Mouse (Mus musculus) left cerebral cortex, adult 18-20 months (tissue): ENCODE measurements around the gene Arl15. TPM values are rescaled to one million over a fixed set of nuclear protein-coding genes. Genes with fewer than 3 reads are reported as not detected.

Source experiments
- DNase-seq, 2 experiments: peaks; one replicate each; pipeline ENCODE4 v3.0.0; 2021 to 2022; ENCODE audit warnings: low spot score in 2 of 2, mixed read lengths in 1 of 2
- total RNA-seq, 2 experiments: library from RNA; stranded (reverse); gene quantifications; 2 replicates each; pipeline ENCODE4 v1.2.3; 2021

Arl15 gene
- total RNA-seq, 2 experiments from 2014 or later = 35.5 to 37.7 TPM

DNA sequence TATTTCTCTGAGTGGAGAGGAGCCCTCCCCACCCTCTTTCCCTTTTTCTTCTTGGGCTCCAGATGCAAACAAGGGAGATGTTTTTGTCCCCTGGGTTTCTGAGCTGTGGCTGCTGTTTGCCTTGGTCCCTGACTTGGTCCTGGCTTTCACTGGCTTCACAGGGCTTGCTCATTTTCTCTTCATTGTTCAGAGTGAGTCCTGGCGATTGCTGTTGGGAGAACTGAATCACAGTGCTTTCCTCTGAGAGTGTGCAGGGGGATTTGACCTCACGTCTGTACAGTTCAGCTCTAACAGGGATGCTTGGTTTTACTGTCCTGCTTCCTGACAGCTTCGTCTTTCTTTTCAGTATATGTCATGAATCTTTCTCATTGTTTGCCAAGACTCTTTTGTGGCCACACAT, 254.4 kb downstream of the Arl15 start:
- DNase-seq = no peak

DNA sequence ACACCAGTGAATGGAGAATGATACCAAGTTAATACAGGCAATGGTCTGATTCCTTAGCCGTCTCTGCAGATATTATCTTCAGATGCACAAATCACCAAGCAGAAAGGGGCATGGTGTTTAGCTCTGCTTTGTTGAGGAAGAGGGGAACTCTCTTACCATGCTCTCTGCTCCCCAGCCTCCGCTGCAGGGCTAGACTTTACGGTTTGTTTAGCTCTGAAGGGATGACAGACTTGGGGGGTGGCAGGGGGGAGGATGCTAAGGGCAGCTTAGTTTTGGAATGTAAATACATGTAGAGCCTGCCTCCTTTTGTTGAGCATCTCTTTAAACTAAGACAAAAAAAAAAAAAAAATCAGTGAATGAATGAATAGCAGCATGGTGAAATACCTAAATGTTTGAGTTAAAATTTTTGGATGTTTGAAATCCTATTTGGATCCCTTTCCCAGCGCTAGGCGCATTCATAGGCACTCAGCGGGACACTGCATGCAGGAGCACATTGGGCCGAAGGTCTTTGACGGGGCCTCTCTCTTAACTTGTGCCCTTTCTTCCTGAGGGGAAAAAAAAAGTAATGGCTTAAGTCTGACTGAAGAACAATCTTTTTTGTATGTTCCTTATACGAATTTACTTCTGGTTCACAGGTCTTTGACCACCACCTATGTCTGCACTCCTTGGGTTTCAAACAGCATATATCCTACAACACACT, 257.0 kb downstream of the Arl15 start:
- DNase-seq = no peak

DNA sequence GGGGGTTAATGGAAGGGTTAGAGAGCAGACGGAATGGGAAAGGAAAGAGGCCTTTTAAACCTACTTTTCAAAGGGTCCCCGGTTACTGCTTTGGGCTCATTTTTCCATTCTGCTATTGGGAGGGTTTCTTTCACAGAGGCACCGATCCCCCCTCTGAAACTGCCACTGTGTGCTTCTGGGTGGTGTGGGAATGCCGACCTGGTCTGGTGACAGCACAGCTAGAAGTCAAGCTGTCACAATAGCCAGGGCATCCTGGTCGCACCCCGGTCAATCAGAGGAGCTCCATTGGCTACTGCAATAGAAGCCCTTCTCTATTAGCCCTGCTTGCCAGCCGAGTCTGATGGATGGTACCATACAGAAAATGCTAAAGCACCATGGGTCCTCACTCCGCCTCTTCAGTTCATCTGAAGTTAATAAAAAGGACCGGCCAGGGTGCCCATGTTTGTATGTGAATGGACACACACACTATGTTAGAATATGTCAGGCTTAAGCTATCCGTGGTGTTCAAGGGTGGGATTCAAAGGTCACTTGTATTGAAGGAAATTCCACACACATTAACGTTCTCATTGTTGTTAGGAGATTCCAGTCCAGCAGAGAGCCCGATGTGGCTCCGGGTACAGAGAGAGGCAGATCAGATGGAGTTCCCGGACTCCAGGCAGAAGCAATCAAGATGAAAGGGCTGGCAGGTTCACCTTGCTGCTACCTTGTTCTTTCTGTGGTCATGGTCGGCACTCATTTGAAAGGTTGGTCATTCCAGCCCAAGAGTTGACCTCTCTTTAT, 258.3 kb downstream of the Arl15 start:
- no peak for DNase-seq

- no peak for DNase-seq
Observed at GRCm38 (mm10) chr13:114053261-114053660, 259.0 kb downstream of the Arl15 start.

DNA sequence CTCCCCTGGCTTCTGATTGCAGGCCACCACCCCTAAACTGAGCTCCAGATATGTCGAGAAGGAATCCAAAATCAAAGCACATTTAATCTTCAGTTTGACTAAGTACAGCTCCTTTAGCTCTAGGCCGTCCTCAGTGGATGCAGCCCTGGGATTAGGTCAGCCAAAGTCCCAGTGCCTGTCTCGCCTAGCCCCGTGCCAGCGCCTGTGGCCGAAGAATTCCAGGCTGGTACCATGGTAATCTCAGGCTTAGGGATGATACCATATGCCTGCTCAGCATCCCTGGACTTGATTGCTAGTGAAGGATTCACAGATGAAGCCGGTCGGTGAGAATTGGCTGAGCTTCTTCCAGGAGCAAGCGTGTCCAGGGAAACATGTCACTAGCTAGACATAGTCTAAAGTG, 261.4 kb downstream of the Arl15 start:
- DNase-seq = no peak

DNA sequence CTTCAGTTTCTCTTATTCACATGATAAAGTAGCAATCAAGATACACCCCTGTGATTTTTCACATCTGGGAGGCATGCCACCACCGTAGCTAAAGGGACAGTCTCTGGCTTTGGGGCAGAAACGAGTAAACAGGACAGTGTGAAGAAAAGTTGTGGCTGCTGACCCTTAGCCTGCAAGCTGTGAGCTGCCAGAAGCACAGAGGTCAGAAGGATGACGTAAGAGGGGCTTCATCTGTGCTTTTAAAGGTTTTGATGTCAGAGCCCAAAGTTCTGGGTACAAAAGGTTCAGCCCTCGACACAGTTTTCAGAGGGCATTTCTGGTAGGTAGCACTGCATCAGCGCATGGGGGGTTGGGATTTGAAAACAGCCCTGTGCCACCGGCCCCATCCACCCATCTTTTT, 266.0 kb downstream of the Arl15 start:
- DNase-seq = no peak

- no peak for DNase-seq
Observed at GRCm38 (mm10) chr13:114061234-114061633, 266.9 kb downstream of the Arl15 start.

- no peak for DNase-seq
Observed at GRCm38 (mm10) chr13:114064069-114064468, 269.8 kb downstream of the Arl15 start.

- DNase-seq = no peak
Observed at GRCm38 (mm10) chr13:114065012-114065411, 270.7 kb downstream of the Arl15 start.

- no peak for DNase-seq
Observed at GRCm38 (mm10) chr13:114068421-114068820, 274.1 kb downstream of the Arl15 start.

- no peak for DNase-seq
Observed at GRCm38 (mm10) chr13:114071439-114071838, 277.1 kb downstream of the Arl15 start.

DNA sequence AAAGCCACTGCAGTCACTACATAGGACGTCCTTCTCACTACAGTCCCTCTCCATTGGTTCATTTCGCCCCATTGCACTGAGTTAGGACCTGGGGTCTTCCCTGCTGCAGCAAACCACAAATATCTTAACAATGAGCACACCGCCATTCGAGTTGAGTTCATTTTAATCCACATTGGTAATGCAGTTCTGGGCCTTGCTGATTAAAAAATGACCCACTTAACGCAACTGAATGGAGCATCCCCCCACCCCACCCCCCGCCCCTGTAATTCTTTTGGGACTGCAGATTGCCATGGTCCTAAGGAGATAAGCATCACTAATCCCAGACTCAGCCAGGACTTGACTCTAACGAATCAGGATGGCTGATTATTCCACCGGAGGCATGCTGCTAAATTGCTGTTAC, 280.2 kb downstream of the Arl15 start:
- DNase-seq = no peak

DNA sequence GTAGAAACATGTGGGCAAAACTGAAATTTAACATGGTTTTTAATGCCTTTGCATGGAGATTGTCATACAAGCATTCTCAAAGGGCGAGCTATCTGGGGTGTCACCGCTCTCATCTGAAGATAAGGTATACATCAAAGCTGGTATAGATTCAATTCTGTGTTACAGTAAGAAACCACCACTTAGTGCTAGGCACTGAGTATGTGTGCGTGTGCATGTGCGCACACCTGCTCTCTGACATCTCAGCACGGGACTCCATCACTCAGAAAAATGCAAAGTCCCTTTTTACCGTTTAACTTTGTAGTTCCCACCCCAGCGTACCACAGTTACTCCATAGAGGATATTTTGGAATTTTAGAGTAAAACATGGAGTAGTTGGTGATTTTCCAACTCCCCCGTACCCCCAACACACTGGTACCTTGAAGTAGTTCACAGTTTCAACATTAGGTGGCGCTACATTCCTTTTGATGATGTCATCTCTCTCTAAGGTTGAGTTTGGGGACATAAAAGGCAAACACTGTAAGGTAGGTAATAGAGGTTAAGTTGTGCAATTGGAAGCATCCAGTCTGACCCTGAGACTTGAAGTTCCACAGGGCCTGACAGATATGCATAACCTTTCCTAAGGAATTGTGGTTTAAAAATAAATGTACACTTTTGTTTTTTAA, 281.5 kb downstream of the Arl15 start:
- DNase-seq = peak; percentile 24 to 63

GRCm38 (mm10) chr13:114077181-114077580, 282.9 kb downstream of the Arl15 start:
- DNase-seq = no peak

- no peak for DNase-seq
Observed at GRCm38 (mm10) chr13:114077584-114078270, 283.4 kb downstream of the Arl15 start.

GRCm38 (mm10) chr13:114078851-114079250, 284.5 kb downstream of the Arl15 start:
- DNase-seq = no peak

GRCm38 (mm10) chr13:114079751-114080150, 285.4 kb downstream of the Arl15 start:
- DNase-seq = no peak

DNA sequence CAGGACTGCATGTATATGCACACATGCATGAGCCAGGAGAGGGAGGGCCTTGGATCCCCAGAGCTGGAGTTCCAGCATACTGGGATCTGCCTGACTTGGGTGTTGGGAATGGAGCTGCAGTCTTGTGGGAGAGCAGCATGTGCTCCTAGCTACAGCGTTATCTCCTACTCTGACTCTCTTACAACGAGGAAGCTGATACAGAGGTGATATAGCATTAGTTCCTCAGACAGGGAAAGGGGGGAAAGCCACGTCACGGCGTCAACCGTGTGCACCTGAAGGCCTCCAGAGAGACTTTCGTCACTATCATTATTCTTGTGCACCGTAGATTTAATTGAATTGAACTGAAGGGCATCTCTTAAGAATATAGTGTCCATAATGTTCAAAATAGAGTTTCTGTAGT, 286.2 kb downstream of the Arl15 start:
- no peak for DNase-seq

DNA sequence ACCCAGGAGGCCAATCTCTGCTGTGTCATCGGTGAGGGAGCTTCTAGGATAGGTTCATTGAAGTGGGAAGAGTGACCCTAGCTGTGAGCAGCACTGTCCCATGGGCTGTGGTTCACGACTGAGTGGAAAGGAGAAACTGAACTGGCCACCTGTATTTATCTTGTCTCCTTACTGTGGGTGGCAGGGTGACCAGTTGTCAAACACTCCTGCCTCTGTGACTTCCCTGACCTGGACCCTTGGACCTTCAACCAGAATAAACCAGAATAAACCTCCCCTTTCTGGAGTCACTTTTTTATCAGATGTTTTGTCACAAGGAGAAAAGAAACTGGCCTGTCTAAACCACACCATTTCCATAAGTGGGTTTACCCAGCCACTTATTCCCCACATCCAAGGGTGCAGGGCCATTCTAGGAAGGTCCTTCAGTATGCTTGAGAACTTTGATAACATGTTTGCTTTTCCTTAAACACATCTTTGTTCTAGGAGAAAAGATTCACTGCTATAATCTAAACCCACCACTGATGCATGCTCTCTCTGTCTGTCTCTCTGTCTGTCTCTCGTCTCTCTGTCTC, 289.3 kb downstream of the Arl15 start:
- no peak for DNase-seq

DNA sequence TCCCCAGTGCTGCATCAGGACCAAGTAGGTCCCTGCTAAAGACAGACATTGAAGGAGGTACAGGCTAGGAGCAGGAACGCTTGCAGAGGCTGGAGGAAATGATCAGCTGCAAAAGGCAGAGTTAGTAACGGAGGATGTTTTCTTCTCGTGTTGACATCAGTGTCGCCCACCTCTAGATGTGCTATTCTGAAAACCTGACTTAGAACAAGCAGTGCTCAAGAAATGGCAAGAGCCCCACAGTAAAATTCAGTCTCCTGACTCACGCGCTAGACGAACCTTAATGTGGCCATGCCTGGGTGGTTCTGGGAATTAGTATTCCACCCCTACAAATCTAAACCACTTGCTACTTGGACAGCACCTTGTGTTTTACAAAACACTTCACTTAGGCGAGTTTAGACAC, 291.1 kb downstream of the Arl15 start:
- peak; percentile 50 to 66 for DNase-seq

DNA sequence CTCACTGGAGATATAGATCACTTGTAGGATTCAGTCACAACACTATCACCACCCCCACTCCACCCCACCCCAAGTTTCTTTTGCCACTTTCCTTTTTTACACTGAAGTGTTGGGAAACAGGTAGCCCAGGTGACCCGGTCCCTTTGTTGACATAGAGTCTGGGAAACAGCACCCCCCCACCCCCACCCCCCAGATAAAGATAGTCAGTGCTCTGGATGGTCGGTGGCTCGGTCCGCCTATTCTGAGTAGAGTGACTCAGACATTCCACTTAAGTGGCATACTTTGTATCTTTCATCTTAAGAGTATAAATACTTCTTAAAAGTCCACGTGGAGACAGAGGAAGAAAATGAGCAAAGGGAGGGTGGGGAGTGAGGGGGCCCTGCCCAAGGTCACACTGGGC, 292.0 kb downstream of the Arl15 start:
- DNase-seq = no peak
